Mouse (Mus musculus) midbrain, postnatal 0 days (tissue): ENCODE measurements around the gene Ina. TPM values are rescaled to one million over a fixed set of nuclear protein-coding genes. Genes with fewer than 3 reads are reported as not detected.

Experiments
- ATAC-seq: fragments of 200-750 bp; cut with Nextera tagmentation; 2 replicates; pipeline ENCODE4 v1.8.0; 2017; ENCODE audit warnings: moderate number of reproducible peaks, mild to moderate bottlenecking, moderate TSS enrichment, moderate library complexity; ENCODE audit not compliant: low FRiP score
- DNase-seq: peaks from one replicate; pipeline ENCODE4 v3.0.0-alpha.2; 2015; ENCODE audit warnings: low spot score
- H3K27ac ChIP-seq: fragments of 300-500 bp; sonication (generic); 2 replicates; pipeline ENCODE4 v1.5.1; 2014; ENCODE audit warnings: low read depth, mild to moderate bottlenecking, low read length, mixed read lengths
- H3K27me3 ChIP-seq: fragments of 300-500 bp; sonication (generic); 2 replicates; pipeline ENCODE4 v1.6.1; 2014; ENCODE audit warnings: low read length, control low read depth, mixed read lengths; ENCODE audit not compliant: insufficient read depth
- H3K36me3 ChIP-seq: fragments of 300-500 bp; sonication (generic); 2 replicates; pipeline ENCODE4 v1.6.1; 2014; ENCODE audit warnings: low read length, control low read depth, mixed read lengths; ENCODE audit not compliant: insufficient read depth
- H3K4me1 ChIP-seq: fragments of 300-500 bp; sonication (generic); 2 replicates; pipeline ENCODE4 v1.6.1; 2014; ENCODE audit warnings: mild to moderate bottlenecking, control low read depth, antibody characterized with exemption, low read length, mixed read lengths; ENCODE audit not compliant: insufficient read depth
- H3K4me2 ChIP-seq: fragments of 300-500 bp; sonication (generic); 2 replicates; pipeline ENCODE4 v1.6.1; 2014; ENCODE audit warnings: low read depth, mild to moderate bottlenecking, low read length, mixed read lengths; ENCODE audit not compliant: poor library complexity, severe bottlenecking
- H3K4me3 ChIP-seq: fragments of 300-500 bp; sonication (generic); 2 replicates; pipeline ENCODE4 v1.5.1; 2014; ENCODE audit warnings: low read depth, mild to moderate bottlenecking, low read length, moderate library complexity
- H3K9ac ChIP-seq: fragments of 300-500 bp; sonication (generic); replicated peaks from 2 replicates; pipeline ENCODE4 v1.6.1; 2014; ENCODE audit warnings: mild to moderate bottlenecking, low read length, moderate library complexity, mixed read lengths; ENCODE audit not compliant: poor library complexity, severe bottlenecking
- H3K9me3 ChIP-seq: fragments of 300-500 bp; sonication (generic); 2 replicates; pipeline ENCODE4 v1.6.1; 2016; ENCODE audit warnings: low read length, control low read depth
- CTCF ChIP-seq: IDR thresholded peaks from 2 replicates; pipeline ENCODE4 v1.5.1; 2016; ENCODE audit warnings: antibody characterized with exemption, mild to moderate bottlenecking
- WGBS: fragments of 180-500 bp; shearing (Covaris S2); extraction: QIAGEN DNeasy Blood & Tissue Kit; methylation state at CpG from one replicate; pipeline ENCODE4 v1.1.7; 2014; 5-methylcytosine and 5-hydroxymethylcytosine counted together
- polyA plus RNA-seq: library from polyadenylated mRNA; unstranded; fragments of >200 nt; fragmentation: Nextera tagmentation; extraction: Ambion mirVana; gene quantifications from 2 replicates; pipeline ENCODE4 v1.2.1, GENCODE M21; 2015
- total RNA-seq: library from RNA; depleted of rRNA; stranded (reverse); fragments of >200 nt; gene quantifications from 2 replicates; pipeline ENCODE4 v1.2.3, GENCODE M21; 2014

The Ina gene
- total and polyA plus RNA-seq, 2 experiments from 2014 or later = 229 to 310 TPM

- TF ChIP-seq CTCF = no peak
- Histone ChIP-seq H3K4me1 (peaks cover 11% of the 10 kb centered on the region), H3K9me3 (no peaks in the 10 kb centered on the region), H3K27ac (no peak overlapping the region), H3K4me3 (no peak overlapping the region), H3K36me3 (no peaks in the 10 kb centered on the region), H3K9ac (no peak overlapping the region), H3K27me3 (no peaks in the 10 kb centered on the region), H3K4me2 (no peak overlapping the region)
- WGBS = 85% methylated on average over 22 of the region's 22 CpGs
- DNase-seq (no peak), ATAC-seq (no peak)
Measured at GRCm38 (mm10) chr19:46969286-46969985, 45.1 kb upstream of the Ina start.

GRCm38 (mm10) chr19:46970121-46970729 lies 44.3 kb upstream of the Ina start:
- TF ChIP-seq CTCF = no peak
- no peak for DNase-seq
- ATAC-seq = no peak
- peaks cover 11% of the 10 kb centered on the region for H3K4me1 ChIP-seq
- no peaks in the 10 kb centered on the region for H3K36me3 ChIP-seq
- no peak overlapping the region for H3K27ac ChIP-seq
- no peaks in the 10 kb centered on the region for H3K27me3 ChIP-seq
- no peak overlapping the region for H3K4me2 ChIP-seq
- no peak overlapping the region for H3K4me3 ChIP-seq
- no peak overlapping the region for H3K9ac ChIP-seq
- WGBS = 61% methylated on average over 13 of the region's 13 CpGs
- H3K9me3 ChIP-seq = no peaks in the 10 kb centered on the region

GRCm38 (mm10) chr19:46971051-46971689 lies 43.3 kb upstream of the Ina start:
- H3K36me3 ChIP-seq = no peaks in the 10 kb centered on the region
- H3K27ac ChIP-seq = peak overlapping the region; percentile 78
- ATAC-seq (no peak), DNase-seq (peak; percentile 69)
- no peak for TF ChIP-seq CTCF
- no peaks in the 10 kb centered on the region for H3K27me3 ChIP-seq
- H3K4me3 ChIP-seq = no peak overlapping the region
- H3K9me3 ChIP-seq = no peaks in the 10 kb centered on the region
- peaks cover 11% of the 10 kb centered on the region for H3K4me1 ChIP-seq
- WGBS = 20% methylated on average over 8 of the region's 8 CpGs
- 0 out of 2 replicates have a peak overlapping the region, but pooled peaks have one; percentile 29 for H3K9ac ChIP-seq
- no peak overlapping the region for H3K4me2 ChIP-seq

GRCm38 (mm10) chr19:46971712-46972111 lies 42.8 kb upstream of the Ina start:
- no peak for TF ChIP-seq CTCF
- Histone ChIP-seq H3K4me2 (peak overlapping the region; percentile 2; the same call in 1 of the 2 replicates), H3K4me3 (no peak overlapping the region), H3K36me3 (no peaks in the 10 kb centered on the region), H3K27me3 (no peaks in the 10 kb centered on the region), H3K9me3 (no peaks in the 10 kb centered on the region), H3K27ac (peak overlapping the region; percentile 78), H3K4me1 (peaks cover 11% of the 10 kb centered on the region), H3K9ac (0 out of 2 replicates have a peak overlapping the region, but pooled peaks have one; percentile 44)
- ATAC-seq (no peak), DNase-seq (no peak)
- 26% methylated on average over 9 of the region's 9 CpGs for WGBS

- no peak for TF ChIP-seq CTCF
- peak overlapping the region; percentile 2; the same call in 1 of the 2 replicates for H3K4me2 ChIP-seq
- H3K4me1 ChIP-seq = peaks cover 11% of the 10 kb centered on the region
- DNase-seq (peak; percentile 48), ATAC-seq (peak; percentile 57; the same call in 1 of the 2 replicates)
- WGBS = 85% methylated on average over 3 of the region's 3 CpGs
- no peaks in the 10 kb centered on the region for H3K9me3 ChIP-seq
- no peaks in the 10 kb centered on the region for H3K27me3 ChIP-seq
- no peaks in the 10 kb centered on the region for H3K36me3 ChIP-seq
- peak overlapping the region; percentile 78 for H3K27ac ChIP-seq
- 0 out of 2 replicates have a peak overlapping the region, but pooled peaks have one; percentile 44 for H3K9ac ChIP-seq
- no peak overlapping the region for H3K4me3 ChIP-seq
Measured at GRCm38 (mm10) chr19:46972159-46972558, 42.3 kb upstream of the Ina start.

GRCm38 (mm10) chr19:46975565-46975964 lies 38.9 kb upstream of the Ina start:
- no peak overlapping the region for H3K9ac ChIP-seq
- WGBS = 58% methylated on average over 4 of the region's 4 CpGs
- TF ChIP-seq CTCF = no peak
- no peak overlapping the region for H3K4me3 ChIP-seq
- no peaks in the 10 kb centered on the region for H3K36me3 ChIP-seq
- ATAC-seq (no peak), DNase-seq (no peak)
- no peaks in the 10 kb centered on the region for H3K9me3 ChIP-seq
- H3K4me1 ChIP-seq = peaks cover 11% of the 10 kb centered on the region
- H3K27me3 ChIP-seq = no peaks in the 10 kb centered on the region
- H3K4me2 ChIP-seq = no peak overlapping the region
- H3K27ac ChIP-seq = no peak overlapping the region
